Mouse (Mus musculus) embryonic fibroblast, embryonic 13.5 days (primary cell): Measurements from ENCODE around the gene Galnt17.

ENCODE experiments used
- CTCF ChIP-seq: IDR thresholded peaks from 2 replicates; pipeline ENCODE4 v1.5.1; 2011; ENCODE audit warnings: mild to moderate bottlenecking, control low read depth, low read length, moderate library complexity, borderline replicate concordance; ENCODE audit not compliant: insufficient read depth
- POLR2A ChIP-seq: IDR thresholded peaks from 2 replicates; pipeline ENCODE4 v1.6.1; 2011; ENCODE audit warnings: low read depth, mild to moderate bottlenecking, control low read depth, low read length, moderate library complexity

DNA sequence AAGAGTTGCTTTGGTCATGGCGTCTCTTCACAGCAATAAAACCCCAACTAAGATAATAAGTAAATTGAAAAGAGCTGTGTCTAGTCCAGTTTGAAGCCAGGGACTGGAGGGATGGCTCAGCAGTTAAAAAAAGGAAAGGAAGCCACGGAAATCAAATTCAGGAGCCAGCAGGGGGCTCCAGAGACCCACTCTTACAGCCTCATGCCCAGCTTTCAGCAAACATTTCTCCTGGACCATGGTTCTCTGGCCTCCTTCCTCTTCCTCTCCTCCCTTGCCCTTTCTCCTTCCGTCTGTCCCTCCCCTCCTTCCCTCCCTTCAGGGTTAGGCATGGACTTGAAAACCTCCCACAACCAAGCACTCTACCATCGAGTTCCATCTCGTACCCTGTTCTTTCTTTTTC, 446.0 kb downstream of the Galnt17 start:
- TF ChIP-seq POLR2A (no peak), CTCF (0 out of 2 replicates have a peak, but pooled peaks have one; percentile 28)
